Mouse (Mus musculus): ENCODE measurements around the gene Phc1. TPM values are rescaled to one million over a fixed set of nuclear protein-coding genes. Genes with fewer than 3 reads are reported as not detected.

Gene Phc1
- 10 to 100 TPM; 13.2 to 17.1 TPM for total RNA-seq (2023)

DNA sequence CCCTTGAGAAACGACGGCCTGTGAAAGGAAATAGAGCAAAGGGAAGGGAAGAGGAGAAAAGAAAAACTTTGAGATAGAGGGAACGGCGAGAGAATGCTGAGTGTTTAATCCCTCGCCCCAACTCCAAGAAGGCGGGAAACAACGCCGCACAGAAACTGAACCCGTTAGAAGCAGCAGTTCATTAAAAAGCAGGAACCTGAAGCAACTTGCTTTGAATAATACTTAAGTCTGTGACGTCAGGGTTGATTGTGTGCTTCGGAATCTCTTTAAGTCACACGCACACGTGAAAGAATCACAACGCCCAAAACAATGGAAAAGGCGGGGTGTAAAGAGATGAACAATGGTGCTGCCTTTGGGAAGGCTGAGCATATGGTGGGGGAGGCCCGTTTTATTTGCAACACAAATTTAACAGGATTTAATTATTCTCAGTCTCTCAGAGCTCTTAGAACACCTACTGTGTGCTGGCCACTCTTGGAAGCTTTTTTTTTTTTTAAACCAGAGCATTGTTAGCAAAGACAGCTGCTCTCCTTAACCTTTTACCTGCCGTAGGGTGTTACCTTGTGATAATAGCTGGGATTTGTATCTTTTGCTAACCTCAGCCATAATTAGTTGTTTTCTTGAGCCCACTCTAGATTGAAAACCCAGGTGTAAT lies at the start of gene Phc1:
TSS of gene Phc1 (minus strand) at position 213 of the 652 bp plus-strand sequence.

DNA sequence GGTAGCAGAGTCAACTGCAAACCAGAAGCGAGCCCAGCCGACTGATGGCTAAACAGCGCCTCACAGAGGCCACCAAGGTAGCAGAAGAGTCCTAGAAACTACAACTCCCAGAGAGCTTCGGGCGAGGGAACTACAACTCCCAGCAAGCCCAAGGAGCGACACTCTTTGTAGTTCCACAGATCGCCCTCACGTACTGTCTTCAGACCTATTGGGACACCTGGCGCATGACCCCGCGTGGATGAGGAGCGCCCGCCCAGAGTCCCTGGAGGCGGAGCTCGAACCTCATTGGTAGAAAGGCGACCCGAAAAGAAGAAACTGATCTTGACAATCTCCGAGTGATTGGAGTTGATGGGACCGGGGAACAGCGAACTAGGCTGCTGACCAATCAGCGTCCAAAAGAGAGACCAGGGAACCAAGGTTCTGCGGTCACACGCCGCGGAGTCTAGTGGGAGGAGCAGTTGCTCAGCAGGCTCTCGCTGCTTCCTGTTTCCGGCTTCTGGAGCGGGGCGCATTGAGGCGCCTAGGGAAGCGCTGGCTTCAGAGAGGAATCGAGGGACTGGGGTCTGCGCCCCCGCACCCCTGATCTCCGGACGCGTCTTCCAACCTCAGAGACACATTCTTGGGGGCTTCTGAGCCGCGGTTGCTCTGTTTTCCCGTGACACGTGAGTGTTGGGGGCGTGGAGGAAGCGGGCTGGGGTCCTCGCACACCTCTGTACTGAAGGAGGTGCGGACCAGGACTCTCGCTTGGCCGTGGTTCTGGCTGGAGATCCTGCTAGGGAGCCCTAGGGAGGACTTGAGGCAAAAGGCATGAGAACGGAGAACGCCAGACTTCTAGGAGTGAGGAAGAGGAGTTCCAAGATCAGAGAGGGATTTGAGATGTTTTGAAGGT lies 31.6 kb downstream of the Phc1 start, which contains the start of gene M6pr:
TSS of gene M6pr (plus strand) at position 216 of the 889 bp plus-strand sequence.

DNA sequence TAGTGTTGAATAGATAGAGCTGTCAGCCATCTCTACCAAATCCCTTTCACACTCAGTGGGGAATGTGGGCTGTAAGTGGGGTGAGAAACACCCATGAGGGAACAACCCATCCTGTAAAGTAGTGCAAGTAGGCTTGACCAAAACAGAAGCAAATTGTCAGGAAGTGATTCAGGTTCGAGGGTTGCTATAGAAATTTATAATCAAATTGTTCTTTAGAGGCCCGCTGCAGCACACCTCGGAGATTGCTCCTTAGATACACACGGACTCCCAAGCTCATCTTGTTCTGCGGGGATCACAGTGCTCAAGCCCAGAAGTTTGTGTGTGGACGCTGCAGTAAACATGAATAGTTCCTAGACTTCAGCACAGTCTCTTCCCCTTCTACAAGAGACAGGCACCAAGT lies 57.6 kb downstream of the Phc1 start, which contains the start of gene Klrg1:
TSS of gene Klrg1 (minus strand) at position 101 of the 400 bp plus-strand sequence.

Other genes with a start within 250 kb of the Phc1 start
- not detected for gene Klrg1, start 57.7 kb downstream of the Phc1 start, total RNA-seq (2023)
- gene M6pr, start 31.8 kb downstream of the Phc1 start, total RNA-seq (2023), result 100 to 1,000 TPM; 112 to 132 TPM
- not detected for gene Rimklb, start 158.2 kb upstream of the Phc1 start, total RNA-seq (2023)
- not detected for gene Mfap5, start 165.3 kb upstream of the Phc1 start, total RNA-seq (2023)
- not detected for gene Aicda, start 213.2 kb upstream of the Phc1 start, total RNA-seq (2023)

Measured in neutrophil, adult 59 days (primary cell).